Mouse (Mus musculus) forebrain, embryonic 12.5 days (tissue): ENCODE measurements at regions not wholly inside any gene's neighbourhood (a gene's known extent, or its start where the extent isn't known, plus 50 kb on each side); places are given as distances from the start of the nearest gene placed in this dataset.

ENCODE experiments used
- ATAC-seq: fragments of 200-750 bp; cut with Nextera tagmentation; 2 replicates; pipeline ENCODE4 v1.8.0; 2017; ENCODE audit warnings: moderate TSS enrichment; ENCODE audit not compliant: low FRiP score
- H3K27ac ChIP-seq: fragments of 300-500 bp; sonication (generic); 2 replicates; pipeline ENCODE4 v1.5.1; 2016; ENCODE audit warnings: mild to moderate bottlenecking
- H3K27me3 ChIP-seq: fragments of 300-500 bp; sonication (generic); 2 replicates; pipeline ENCODE4 v1.6.1; 2016; ENCODE audit warnings: mild to moderate bottlenecking
- H3K36me3 ChIP-seq: fragments of 300-500 bp; sonication (generic); replicated peaks from 2 replicates; pipeline ENCODE4 v1.6.1; 2016; ENCODE audit warnings: mild to moderate bottlenecking
- H3K4me1 ChIP-seq: fragments of 300-500 bp; sonication (generic); 2 replicates; pipeline ENCODE4 v1.6.1; 2016
- H3K4me2 ChIP-seq: fragments of 300-500 bp; sonication (generic); 2 replicates; pipeline ENCODE4 v1.6.1; 2016; ENCODE audit warnings: mild to moderate bottlenecking, moderate library complexity
- H3K4me3 ChIP-seq: fragments of 300-500 bp; sonication (generic); replicated peaks from 2 replicates; pipeline ENCODE4 v1.5.1; 2016; ENCODE audit warnings: mild to moderate bottlenecking
- H3K9ac ChIP-seq: fragments of 300-500 bp; sonication (generic); 2 replicates; pipeline ENCODE4 v1.6.1; 2016; ENCODE audit warnings: mild to moderate bottlenecking
- H3K9me3 ChIP-seq: fragments of 300-500 bp; sonication (generic); 2 replicates; pipeline ENCODE4 v1.6.1; 2016
- WGBS: fragments of 180-500 bp; shearing (Covaris S2); methylation state at CpG from one replicate; pipeline ENCODE4 v1.1.7; 2016; 5-methylcytosine and 5-hydroxymethylcytosine counted together

GRCm38 (mm10) chr17:7655966-7656365, 171.1 kb downstream of the Fndc1 start:
- 91% methylated on average over 6 of the region's 6 CpGs for WGBS

DNA sequence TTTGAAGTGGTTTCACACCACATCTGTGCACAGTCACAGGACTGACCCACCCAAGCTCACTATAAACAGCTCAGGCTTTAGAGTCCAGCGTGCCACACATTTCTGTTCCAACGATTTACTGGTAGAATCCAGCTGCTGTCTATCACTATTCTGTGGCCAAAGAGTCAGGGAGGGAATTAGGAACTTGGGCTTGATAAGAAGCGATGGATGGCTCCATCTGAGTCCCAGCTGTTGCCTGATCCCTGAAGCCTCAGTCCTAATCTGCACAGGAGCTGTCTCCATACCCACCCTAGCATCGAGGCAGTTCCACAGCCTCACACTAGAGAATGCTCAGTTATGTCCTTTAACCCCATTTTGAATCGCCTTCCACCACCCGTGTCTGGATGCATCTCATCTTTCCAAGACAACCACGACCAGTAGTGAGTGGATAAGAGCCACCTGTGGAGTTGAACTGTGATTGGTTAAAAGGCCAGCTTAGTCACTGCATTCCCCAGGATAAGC, 173.0 kb downstream of the Fndc1 start:
- Histone ChIP-seq H3K9ac (no peak overlapping the region), H3K27me3 (no peaks in the 10 kb centered on the region), H3K4me1 (no peaks in the 10 kb centered on the region), H3K9me3 (no peaks in the 10 kb centered on the region), H3K4me3 (no peak overlapping the region), H3K27ac (no peak overlapping the region), H3K36me3 (no peaks in the 10 kb centered on the region), H3K4me2 (no peak overlapping the region)
- 74% methylated on average over 7 of the region's 7 CpGs for WGBS
- no peak for ATAC-seq

More at GRCm38 (mm10) chr17:7655966-7656365, 171.1 kb downstream of the Fndc1 start:
- no peaks in the 10 kb centered on the region for H3K27me3 ChIP-seq
- H3K36me3 ChIP-seq, result no peaks in the 10 kb centered on the region
- H3K27ac ChIP-seq, result no peak overlapping the region
- H3K4me3 ChIP-seq, result no peak overlapping the region
- ATAC-seq, result no peak
- H3K9ac ChIP-seq, result no peak overlapping the region
- H3K9me3 ChIP-seq, result no peaks in the 10 kb centered on the region
- H3K4me2 ChIP-seq, result no peak overlapping the region
- no peaks in the 10 kb centered on the region for H3K4me1 ChIP-seq

- H3K4me2 ChIP-seq, result no peak overlapping the region
- H3K9ac ChIP-seq, result no peak overlapping the region
- H3K4me3 ChIP-seq, result no peak overlapping the region
- H3K36me3 ChIP-seq, result no peaks in the 10 kb centered on the region
- no peak for ATAC-seq
- 93% methylated on average over 1 of the region's 1 CpGs for WGBS
- H3K27me3 ChIP-seq, result no peaks in the 10 kb centered on the region
- no peaks in the 10 kb centered on the region for H3K4me1 ChIP-seq
- no peak overlapping the region for H3K27ac ChIP-seq
- no peaks in the 10 kb centered on the region for H3K9me3 ChIP-seq
Observed at GRCm38 (mm10) chr17:7652037-7652436, 175.1 kb downstream of the Fndc1 start.

GRCm38 (mm10) chr17:7650417-7650816, 176.7 kb downstream of the Fndc1 start:
- no peaks in the 10 kb centered on the region for H3K27me3 ChIP-seq
- no peaks in the 10 kb centered on the region for H3K9me3 ChIP-seq
- no peaks in the 10 kb centered on the region for H3K36me3 ChIP-seq
- no peak overlapping the region for H3K4me3 ChIP-seq
- WGBS, result 90% methylated on average over 4 of the region's 4 CpGs
- no peaks in the 10 kb centered on the region for H3K4me1 ChIP-seq
- H3K9ac ChIP-seq, result no peak overlapping the region
- no peak overlapping the region for H3K4me2 ChIP-seq
- no peak overlapping the region for H3K27ac ChIP-seq
- no peak for ATAC-seq

DNA sequence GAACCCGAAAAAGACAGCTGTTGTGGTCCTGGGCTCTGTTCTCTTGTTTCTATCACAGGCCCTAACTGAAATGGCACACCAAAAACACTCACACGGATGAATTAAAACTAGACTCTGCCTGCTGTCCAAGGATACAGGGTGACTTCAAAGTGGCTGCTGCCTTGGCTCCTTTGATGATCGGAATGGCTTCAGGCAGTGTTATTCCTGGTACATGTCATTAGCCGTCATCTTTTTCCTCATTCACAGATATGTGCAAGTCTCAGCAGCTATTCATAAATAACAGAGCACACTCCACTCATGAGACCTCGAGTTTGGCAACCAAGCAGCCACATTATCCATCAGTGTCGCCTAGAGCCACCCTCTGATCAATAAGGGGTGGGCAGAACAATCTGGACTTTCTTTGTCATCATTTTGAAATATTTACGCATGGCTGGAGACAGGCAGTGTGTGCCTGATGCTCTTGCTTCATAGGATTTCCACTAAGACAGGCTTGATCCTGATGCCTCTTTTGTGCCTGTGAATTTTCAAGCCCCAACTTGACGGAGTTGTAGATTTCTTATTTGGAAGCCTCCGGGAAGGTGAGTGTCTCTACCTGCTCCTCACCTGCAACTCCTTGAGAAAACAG, 182.1 kb downstream of the Fndc1 start:
- Histone ChIP-seq H3K36me3 (no peaks in the 10 kb centered on the region), H3K4me3 (no peak overlapping the region), H3K9me3 (no peaks in the 10 kb centered on the region), H3K27me3 (no peaks in the 10 kb centered on the region), H3K4me2 (no peak overlapping the region), H3K27ac (no peak overlapping the region), H3K4me1 (peaks cover 9% of the 10 kb centered on the region), H3K9ac (no peak overlapping the region)
- 64% methylated on average over 9 of the region's 9 CpGs for WGBS
- no peak for ATAC-seq

DNA sequence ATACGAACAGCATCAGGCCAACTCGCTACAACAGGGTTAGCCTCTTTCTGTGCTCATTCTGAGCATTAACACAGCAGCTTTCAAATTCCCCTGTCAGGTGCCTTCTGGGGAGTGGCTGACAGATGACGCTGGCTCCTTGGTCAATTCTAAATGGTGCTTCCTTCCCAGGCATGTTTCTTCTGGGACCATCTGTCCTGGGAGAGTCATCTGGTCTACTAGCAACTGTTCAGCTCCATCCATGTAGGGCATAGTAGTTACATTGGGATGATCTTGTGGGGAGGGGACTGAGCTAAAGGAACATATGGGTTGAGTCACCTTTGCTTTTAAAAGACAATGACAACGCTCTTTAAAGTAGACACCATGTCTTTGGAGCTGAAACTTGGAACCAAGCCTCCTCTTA, 183.5 kb downstream of the Fndc1 start:
- 88% methylated on average over 4 of the region's 4 CpGs for whole genome bisulfite sequencing
- Histone ChIP-seq H3K9me3 (no peaks in the 10 kb centered on the region), H3K36me3 (no peaks in the 10 kb centered on the region), H3K4me2 (no peak overlapping the region), H3K4me3 (no peak overlapping the region), H3K9ac (no peak overlapping the region), H3K4me1 (peaks cover 9% of the 10 kb centered on the region), H3K27me3 (no peaks in the 10 kb centered on the region), H3K27ac (no peak overlapping the region)
- ATAC-seq, result no peak

GRCm38 (mm10) chr17:7642442-7642887, 184.6 kb downstream of the Fndc1 start:
- no peak overlapping the region for H3K4me2 ChIP-seq
- H3K4me1 ChIP-seq, result peaks cover 9% of the 10 kb centered on the region
- H3K9ac ChIP-seq, result no peak overlapping the region
- no peaks in the 10 kb centered on the region for H3K27me3 ChIP-seq
- WGBS, result 52% methylated on average over 3 of the region's 3 CpGs
- no peak overlapping the region for H3K27ac ChIP-seq
- peak; percentile 67; the same call in 1 of the 2 replicates for ATAC-seq
- no peak overlapping the region for H3K4me3 ChIP-seq
- H3K36me3 ChIP-seq, result no peaks in the 10 kb centered on the region
- H3K9me3 ChIP-seq, result no peaks in the 10 kb centered on the region

- no peak overlapping the region for H3K27ac ChIP-seq
- no peaks in the 10 kb centered on the region for H3K4me1 ChIP-seq
- no peaks in the 10 kb centered on the region for H3K27me3 ChIP-seq
- no peaks in the 10 kb centered on the region for H3K36me3 ChIP-seq
- H3K9me3 ChIP-seq, result no peaks in the 10 kb centered on the region
- no peak for ATAC-seq
- H3K4me2 ChIP-seq, result no peak overlapping the region
- H3K9ac ChIP-seq, result no peak overlapping the region
- no peak overlapping the region for H3K4me3 ChIP-seq
- 80% methylated on average over 5 of the region's 5 CpGs for WGBS
Observed at GRCm38 (mm10) chr17:7634291-7634664, 192.8 kb downstream of the Fndc1 start.

- Histone ChIP-seq H3K27ac (no peak overlapping the region), H3K36me3 (no peaks in the 10 kb centered on the region), H3K4me3 (no peak overlapping the region), H3K4me2 (no peak overlapping the region), H3K9ac (no peak overlapping the region), H3K27me3 (no peaks in the 10 kb centered on the region), H3K9me3 (no peaks in the 10 kb centered on the region), H3K4me1 (no peaks in the 10 kb centered on the region)
- WGBS, result 74% methylated on average over 9 of the region's 9 CpGs
- no peak for ATAC-seq
Observed at GRCm38 (mm10) chr17:7633382-7634290, 193.5 kb downstream of the Fndc1 start.

- 79% methylated on average over 3 of the region's 3 CpGs for WGBS
Observed at GRCm38 (mm10) chr17:7625746-7626145, 201.4 kb downstream of the Fndc1 start.

GRCm38 (mm10) chr17:7623392-7623791, 203.7 kb downstream of the Fndc1 start:
- H3K9ac ChIP-seq, result no peak overlapping the region
- H3K4me1 ChIP-seq, result no peaks in the 10 kb centered on the region
- WGBS, result 92% methylated on average over 3 of the region's 3 CpGs
- H3K27ac ChIP-seq, result no peak overlapping the region
- H3K4me2 ChIP-seq, result no peak overlapping the region
- H3K36me3 ChIP-seq, result no peaks in the 10 kb centered on the region
- H3K4me3 ChIP-seq, result no peak overlapping the region
- H3K27me3 ChIP-seq, result no peaks in the 10 kb centered on the region
- ATAC-seq, result no peak
- H3K9me3 ChIP-seq, result no peaks in the 10 kb centered on the region

More at GRCm38 (mm10) chr17:7625746-7626145, 201.4 kb downstream of the Fndc1 start:
- no peak for ATAC-seq
- H3K4me3 ChIP-seq, result no peak overlapping the region
- no peak overlapping the region for H3K27ac ChIP-seq
- no peak overlapping the region for H3K4me2 ChIP-seq
- H3K9ac ChIP-seq, result no peak overlapping the region
- no peaks in the 10 kb centered on the region for H3K36me3 ChIP-seq
- H3K9me3 ChIP-seq, result no peaks in the 10 kb centered on the region
- H3K4me1 ChIP-seq, result no peaks in the 10 kb centered on the region
- no peaks in the 10 kb centered on the region for H3K27me3 ChIP-seq

DNA sequence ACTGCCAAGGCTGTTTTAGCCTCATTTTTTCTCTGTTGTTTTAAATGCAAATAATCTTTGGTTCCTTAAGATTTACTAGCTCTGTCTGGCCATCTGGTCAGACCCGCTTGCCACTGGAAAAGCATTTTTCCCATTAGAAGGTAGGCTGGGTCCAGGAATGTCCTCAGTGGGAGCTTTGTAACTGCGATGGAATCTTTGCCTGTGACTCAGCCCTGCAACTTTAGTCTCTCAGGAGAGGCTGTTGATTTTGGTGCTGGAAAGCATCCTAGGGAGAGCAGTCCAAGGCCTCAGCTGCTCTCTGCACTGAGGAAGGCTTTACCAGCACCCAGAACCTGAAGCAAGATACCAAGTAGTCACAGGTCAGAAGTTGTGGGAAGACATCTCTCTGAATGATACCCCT, 205.8 kb downstream of the Fndc1 start:
- ATAC-seq, result no peak
- Histone ChIP-seq H3K4me1 (no peaks in the 10 kb centered on the region), H3K27me3 (no peaks in the 10 kb centered on the region), H3K4me3 (no peak overlapping the region), H3K27ac (no peak overlapping the region), H3K9me3 (no peaks in the 10 kb centered on the region), H3K9ac (no peak overlapping the region), H3K4me2 (no peak overlapping the region), H3K36me3 (no peaks in the 10 kb centered on the region)
- 94% methylated on average over 2 of the region's 2 CpGs for WGBS
